Mouse (Mus musculus) urinary bladder, adult 2 months (tissue): Measurements from ENCODE around the gene Sh3bgrl2. TPM values are rescaled to one million over a fixed set of nuclear protein-coding genes. Genes with fewer than 3 reads are reported as not detected.
"Not testable (repeated sequence)": the region's sequence is repeated elsewhere in the genome, so short reads cannot be mapped to it uniquely, and the experiment has no call there.

Source experiments
- DNase-seq: peaks from one replicate; pipeline ENCODE4 v3.0.0; 2022; ENCODE audit warnings: low spot score
- polyA plus RNA-seq: library from polyadenylated mRNA; depleted of rRNA; stranded (reverse); fragments of >200 nt; gene quantifications from 2 replicates; pipeline ENCODE4 v1.2.3, GENCODE M21; 2012; rRNA removed

The Sh3bgrl2 gene
- 53.1 and 53.3 TPM in 2 replicates for polyA plus RNA-seq

GRCm38 (mm10) chr9:83547830-83548689, at the start of gene Sh3bgrl2:
Sh3bgrl2 (plus strand) TSS chr9:83548327.
- peak; percentile 78 for DNase-seq

DNA sequence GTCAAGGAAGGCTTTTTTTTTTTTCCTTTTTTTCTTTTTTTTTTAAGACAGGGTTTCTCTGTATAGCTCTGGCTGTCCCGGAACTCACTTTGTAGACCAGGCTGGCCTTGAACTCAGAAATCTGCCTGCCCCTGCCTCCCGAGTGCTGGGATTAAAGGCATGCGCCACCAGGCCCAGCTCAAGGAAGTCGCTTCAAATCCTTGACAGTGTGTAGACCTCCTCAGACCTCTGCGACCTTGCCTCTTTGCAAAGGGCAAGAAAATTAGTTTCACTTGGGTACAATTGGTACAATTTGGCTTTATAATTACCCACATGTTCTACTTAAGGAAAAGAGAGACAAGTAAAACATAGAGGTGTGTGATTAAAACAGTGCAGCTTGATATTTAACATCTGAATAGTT, 29.0 kb upstream of the Sh3bgrl2 start:
- DNase-seq, result not testable (repeated sequence)

DNA sequence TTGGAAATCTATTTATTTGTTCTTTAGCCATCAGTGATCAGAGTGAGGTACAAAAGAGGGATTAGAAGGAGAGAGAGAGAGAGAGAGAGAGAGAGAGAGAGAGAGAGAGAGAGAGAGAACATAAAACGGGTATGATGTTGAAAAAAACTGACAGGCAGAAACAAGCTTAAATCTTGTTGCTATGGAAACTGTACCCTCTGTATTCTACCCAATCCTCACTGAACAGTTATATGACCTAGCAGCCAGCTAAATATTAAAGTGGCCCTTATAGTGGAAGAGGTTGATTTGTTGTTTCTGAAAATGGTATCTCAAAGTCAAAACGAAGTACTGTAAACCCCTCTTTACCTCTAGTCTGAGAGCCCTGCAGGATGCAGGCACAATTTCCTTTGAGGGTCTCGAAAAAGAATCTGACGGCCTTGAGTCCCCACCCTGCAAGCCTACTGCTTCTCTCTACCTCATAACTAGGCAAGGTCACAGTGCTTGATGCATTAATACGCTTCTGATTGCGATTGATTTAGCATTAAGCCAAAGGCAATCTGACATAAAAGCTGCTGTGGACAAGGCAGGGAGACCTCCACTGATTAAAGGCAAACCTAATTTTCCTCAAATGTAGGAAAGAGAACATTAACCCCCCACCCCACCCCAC, 28.5 kb upstream of the Sh3bgrl2 start:
- DNase-seq, result no peak

DNA sequence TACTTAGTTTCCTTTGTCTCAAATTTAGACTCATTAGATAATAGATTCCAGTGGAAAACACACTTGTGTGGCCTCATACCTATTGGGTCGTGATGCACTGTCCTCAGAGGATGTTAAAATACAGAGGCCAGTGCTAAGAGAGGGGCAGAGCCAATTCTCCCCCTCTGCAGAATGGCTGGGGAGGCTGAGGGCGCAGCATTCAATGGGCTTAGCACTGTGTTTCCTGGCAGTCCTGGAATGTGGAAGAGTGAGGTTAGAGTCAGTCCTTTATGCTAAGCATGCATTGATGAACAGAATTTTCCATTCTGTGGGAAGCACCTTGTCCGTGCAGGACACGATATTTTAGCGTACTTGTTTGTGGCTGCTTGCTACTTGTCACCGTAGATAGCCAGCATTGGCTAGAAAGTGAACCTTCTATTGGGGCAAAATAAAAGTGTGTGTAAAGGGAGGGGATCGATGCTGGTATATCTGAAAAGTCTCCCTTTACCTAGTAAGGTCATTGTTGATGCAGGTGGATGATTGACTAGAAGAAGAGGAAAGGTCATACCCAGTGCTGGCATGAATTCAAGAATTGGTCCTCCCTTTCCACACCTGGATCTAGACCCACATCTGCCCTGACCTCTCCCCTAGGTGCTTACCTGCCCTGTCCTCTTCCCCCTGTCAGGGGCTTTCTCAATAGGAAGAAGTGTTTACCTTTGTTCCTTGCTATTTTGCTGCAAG, 20.6 kb upstream of the Sh3bgrl2 start:
- DNase-seq, result no peak

DNA sequence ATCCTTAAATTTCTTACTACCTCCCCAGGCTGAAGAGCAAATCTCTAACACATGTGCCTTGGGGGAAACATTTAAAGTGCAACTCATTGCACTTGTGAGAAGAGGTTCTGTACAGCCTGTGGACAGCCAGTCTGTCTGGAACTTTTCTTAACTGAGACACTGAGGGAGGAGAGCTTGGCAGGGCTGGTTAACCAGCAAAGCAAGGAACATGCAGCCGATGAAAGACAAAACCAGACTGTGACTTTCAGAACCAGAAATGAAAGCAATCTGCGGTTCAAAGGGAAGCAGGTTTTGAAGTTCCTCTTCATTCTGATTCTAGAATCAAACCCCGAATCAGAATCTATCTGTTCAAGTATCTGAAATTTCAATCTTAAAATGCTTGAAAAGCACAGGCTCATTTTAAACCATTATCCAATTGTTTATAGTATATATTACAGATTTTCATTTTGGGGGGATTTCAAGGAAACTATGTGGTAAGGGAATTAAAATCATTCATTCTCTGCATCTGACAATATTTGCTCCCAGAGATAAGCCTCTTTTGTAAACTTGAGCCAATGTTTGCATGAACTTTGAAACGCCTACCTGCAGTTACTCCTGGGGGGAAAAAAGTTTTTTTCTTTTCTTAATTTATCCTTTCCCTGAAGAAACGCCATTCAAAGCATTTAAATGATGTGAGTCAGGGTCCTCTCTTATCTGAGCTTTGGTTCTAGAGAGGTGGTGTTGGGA, 14.9 kb upstream of the Sh3bgrl2 start:
- DNase-seq, result no peak

DNA sequence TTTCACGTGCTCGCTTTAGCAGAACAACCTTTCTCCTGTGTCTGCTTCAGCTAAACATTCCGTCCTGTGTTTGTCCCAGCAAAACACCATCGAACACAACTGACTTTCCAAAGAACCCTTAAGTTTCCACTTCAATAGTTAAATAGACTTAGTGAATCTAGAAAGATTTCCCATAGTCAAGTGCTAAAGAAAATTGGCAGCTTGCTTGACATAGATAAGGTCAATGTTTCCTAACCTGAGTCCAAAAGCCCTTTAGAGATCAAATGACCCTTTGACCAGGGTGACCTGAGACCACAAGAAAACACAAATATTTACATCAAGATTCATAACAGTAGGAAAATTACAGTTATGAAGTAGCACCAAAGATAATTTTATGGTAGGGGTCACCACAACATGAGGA, 11.2 kb upstream of the Sh3bgrl2 start:
- DNase-seq, result no peak

GRCm38 (mm10) chr9:83537510-83537909, 10.6 kb upstream of the Sh3bgrl2 start:
- no peak for DNase-seq

DNA sequence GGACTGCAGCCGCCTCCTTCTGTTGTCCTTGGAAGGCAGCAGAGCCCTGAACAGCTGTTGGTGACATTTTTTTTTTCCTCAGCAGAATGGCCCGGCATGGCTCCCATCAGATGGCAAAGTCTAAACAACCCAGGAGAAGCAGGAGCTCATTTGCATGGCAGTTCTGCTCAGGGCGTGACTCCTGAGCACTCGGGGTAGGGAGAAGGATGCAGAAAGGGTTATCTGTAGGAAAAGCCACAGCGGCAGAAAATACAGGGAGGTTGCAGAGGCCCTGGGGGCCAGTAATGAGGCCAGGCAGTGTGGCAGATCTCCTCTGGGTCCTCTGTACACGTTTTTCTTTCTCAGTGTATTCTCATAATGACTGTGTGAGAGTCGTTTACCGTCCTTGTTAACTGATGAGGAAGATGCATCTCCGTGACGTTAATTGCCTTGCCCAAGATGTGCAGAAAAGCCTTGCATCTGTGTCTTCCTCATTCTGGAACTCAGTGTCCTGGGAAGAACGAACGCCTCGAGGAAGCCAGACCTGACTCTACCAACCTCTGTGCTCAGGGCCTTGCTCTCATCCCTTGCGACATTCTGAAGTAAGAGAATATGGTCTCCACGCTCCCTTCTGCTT, 10.1 kb upstream of the Sh3bgrl2 start:
- no peak for DNase-seq

DNA sequence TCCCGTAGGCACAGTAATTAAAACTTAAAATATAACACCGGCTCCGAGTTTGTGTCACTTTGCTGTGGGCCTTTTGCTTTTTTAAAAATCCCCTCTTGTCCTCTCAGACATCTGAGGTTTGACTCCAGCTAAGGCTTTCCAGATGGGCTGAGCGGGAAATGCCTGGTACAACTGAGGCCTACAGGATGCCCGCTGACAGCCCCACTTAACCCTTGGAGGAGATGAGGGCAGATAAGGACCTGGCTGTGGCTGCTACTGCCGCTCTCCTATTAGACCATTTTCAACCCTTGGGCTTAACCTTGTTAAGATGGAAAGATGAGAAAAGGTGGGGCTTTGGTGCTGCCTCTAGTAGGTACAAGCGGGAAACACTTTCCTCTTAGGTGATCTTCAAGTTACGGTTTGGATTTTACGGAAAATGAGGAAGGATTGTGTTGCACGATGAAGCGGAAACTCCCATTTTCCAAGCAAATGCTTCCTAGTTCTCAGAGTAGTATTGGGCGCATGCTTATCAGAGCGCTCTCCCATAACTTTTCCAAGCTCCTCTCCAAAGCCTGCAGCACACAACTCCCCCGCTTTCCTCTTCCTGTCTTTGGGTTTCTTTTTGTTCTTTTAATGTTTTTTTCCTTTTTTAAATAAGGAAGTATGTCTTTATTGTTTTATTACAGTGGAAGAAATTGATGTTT, 8.2 kb upstream of the Sh3bgrl2 start:
- DNase-seq, result no peak

DNA sequence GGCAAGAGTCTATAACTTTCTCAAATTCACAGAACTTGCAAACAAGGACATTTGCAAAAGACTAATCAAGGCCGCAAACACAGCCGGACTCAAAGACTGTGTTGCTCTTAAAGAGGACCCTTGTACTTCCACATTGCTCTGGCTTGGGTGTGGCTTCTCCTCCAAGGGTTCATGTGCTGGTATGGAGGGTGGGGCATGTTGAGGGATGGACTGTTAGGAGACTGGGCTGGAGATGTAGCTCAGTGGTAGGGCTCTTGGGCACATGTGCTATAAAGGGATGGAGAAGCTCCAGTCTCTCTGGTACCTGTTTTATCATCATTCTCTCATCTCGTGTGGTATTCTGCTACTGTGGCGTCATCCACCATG, 7.7 kb upstream of the Sh3bgrl2 start:
- DNase-seq, result no peak

- DNase-seq, result no peak
Measured at GRCm38 (mm10) chr9:83540975-83541374, 7.2 kb upstream of the Sh3bgrl2 start.

GRCm38 (mm10) chr9:83545240-83545639, 2.9 kb upstream of the Sh3bgrl2 start:
- no peak for DNase-seq

GRCm38 (mm10) chr9:83546316-83546715, 1.8 kb upstream of the Sh3bgrl2 start:
- no peak for DNase-seq

DNA sequence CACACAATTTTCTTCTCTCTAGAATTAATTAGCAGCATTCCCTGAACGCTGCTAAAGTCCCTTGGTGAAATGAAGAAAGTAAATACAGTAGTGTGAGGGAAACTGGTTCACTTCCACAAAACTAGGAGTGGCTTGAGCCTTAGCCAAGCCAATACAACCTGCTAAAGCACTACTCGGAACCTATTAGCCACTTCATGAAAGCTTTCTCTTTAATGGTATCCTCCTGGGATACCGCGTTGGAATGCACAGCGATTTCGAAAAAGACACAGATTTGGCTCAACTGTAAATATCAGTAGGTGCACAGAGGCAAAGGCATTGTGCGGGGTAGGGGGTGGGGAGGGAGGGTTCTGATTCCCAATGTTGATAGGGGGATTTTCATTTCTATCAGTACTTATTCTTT, 898 bp upstream of the Sh3bgrl2 start:
- no peak for DNase-seq

DNA sequence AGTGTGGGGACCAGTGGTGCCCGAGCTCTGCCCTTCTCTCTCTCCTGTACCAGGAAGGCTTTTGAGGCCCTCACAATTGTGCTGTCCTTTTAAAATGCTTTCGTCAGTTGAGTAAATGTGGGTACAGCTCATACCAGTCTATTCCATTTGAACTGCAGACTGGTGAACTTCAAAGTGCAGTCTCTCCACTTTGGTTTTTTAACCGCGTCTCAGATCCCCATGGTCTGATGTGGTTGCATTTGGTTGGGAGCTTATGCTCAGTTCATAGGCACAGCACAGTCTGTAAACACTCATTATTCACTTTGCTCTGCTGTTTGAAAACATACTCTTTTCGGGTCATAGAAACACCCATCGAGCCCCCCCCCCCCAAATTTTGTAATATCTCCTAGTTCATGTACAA, 1.7 kb downstream of the Sh3bgrl2 start:
- no peak for DNase-seq

DNA sequence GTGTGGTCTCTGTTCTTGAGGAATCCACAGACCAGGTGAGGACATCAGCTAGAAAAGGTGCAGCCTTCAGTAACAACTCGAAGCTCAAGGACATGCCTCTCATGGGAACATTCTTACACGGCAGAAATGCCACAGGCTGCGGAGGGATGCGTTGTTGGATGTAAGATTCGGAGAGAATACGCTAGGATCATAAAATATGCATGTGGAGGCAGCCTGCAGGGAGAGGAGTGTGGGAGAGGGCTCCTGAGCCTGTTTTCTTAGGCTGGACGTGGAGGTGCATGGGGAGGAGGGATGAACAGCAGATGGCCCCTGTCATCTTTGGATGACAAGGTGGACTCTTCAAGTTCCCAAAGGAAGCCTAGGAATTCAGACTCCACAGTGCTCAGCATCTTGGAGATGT, 3.0 kb downstream of the Sh3bgrl2 start:
- DNase-seq, result no peak

DNA sequence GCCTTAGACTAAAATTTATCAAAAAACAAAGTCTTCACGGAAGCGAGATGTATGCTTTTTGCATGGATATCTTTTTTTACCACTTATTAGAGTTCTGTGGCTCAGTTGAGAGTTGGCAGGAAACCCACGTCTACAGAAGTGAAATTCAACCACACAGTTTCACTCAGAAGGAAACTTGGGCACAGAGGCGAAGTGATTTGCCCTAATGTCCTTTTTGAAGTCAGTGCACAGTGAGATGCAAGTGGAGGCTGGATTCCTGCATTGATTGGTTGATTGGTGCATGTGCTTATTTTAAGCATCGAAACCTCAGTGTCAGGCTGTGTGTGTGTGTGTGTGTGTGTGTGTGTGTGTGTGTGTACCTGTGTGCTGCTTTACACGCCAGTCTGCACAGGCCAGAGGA, 3.5 kb downstream of the Sh3bgrl2 start:
- DNase-seq, result no peak

DNA sequence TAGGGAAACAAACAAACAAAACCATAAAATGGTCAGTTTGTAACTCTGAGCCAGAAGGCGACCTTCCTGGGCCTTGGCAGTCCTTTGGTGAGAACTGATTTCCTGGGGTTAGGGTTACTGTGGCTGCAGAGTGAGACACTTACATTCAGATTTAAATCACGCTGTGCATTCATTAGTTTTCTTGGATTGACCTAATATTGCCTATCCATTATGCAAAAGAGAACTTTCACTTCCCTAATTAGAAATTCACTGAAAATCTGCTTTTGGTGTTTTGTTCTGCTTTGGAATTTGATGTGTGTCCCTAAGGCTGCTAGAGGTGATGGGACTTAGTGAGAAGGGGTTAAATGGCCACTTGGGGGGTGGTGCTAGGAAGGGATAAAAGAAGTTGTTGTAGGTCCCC, 7.5 kb downstream of the Sh3bgrl2 start:
- DNase-seq, result no peak

DNA sequence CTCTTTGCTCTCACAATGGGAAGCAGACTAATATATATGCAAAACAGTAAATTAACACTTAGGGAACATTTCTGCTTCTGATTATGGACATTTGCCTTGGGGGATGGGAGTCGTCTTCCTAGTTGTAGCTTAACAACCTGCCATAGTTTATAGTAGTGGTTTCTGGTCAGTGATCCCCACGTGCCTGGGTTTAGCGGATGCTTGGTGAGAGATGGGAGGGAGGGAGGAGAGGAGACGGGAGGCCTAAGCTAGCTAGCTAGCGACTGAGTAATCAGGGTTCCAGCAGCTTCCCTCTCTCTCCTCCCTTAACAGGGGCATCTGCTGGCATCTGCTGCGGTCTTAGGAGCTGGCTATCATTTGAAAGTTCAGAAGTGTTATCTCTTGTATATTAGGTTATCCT, 8.1 kb downstream of the Sh3bgrl2 start:
- DNase-seq, result no peak

DNA sequence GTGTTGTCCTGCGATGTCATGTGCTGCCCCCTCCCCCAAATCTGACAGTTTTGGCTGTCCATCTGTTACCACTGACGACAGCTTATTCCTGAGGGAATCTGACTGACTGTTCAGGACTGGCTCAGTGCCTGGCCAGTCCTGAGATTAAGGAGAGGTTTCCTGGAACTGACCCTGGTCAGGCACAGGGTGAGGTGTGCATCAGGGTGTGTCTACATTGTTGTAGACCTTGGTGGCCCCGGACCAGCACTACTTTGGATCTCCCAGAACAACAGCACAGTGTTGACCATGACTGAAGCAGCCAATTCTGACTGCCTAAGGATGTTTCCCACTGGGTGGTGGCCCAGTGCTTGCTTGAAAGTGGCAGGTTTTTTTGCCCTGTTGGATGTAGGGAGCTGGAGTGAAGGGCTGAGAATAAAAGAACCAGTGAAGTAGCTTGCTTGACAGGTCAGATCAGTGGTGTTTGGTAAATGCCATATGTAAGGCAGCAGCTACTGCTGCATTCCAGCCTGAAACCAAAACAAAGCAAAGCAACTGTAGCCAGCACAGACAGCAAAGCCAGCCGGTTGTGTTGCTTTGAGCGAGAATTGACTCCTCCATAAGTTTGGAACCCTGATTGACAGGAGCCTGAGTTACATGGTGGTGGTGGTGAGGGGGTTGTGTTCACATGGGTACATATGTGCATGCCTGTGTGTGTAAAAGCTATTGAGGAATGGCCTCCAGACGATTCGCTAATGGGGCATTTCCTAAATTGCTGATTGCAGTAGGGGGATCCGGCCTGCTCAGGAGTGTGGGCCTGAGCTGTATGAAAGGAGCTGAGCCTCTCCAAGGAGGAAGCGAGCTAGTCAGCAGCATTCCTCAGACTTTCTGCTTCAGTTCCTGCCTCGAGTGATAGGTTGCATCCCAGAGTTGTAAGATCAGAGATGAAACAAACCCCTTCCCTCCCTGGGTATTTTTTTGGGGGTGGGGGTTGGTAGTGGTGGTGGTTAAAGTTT, 8.9 kb downstream of the Sh3bgrl2 start:
- no peak for DNase-seq
